Mouse (Mus musculus) spleen, adult 2 months (tissue): Measurements from ENCODE around the gene Vmn1r237. TPM values are rescaled to one million over a fixed set of nuclear protein-coding genes. Genes with fewer than 3 reads are reported as not detected.

Experiments used
- DNase-seq, 2 experiments: peaks; one replicate each; pipeline versions ENCODE4 v3.0.0 to v3.0.0-alpha.2; 2012 to 2021; ENCODE audit warnings: low spot score in 2 of 2, low read depth in 1 of 2
- H3K27ac ChIP-seq: fragments of 200-500 bp; 2 replicates; pipeline ENCODE4 v1.5.1; 2012; ENCODE audit warnings: low read length, inconsistent platforms; ENCODE audit not compliant: insufficient read depth
- H3K27me3 ChIP-seq: fragments of 200-500 bp; 2 replicates; pipeline ENCODE4 v1.6.1; 2012; ENCODE audit warnings: mild to moderate bottlenecking, moderate library complexity, low read length, inconsistent platforms; ENCODE audit not compliant: control insufficient read depth, insufficient read depth
- H3K36me3 ChIP-seq: fragments of 200-500 bp; 2 replicates; pipeline ENCODE4 v1.6.1; 2012; ENCODE audit warnings: mild to moderate bottlenecking, low read length, inconsistent platforms; ENCODE audit not compliant: control insufficient read depth, insufficient read depth
- H3K4me1 ChIP-seq: fragments of 200-500 bp; 2 replicates; pipeline ENCODE4 v1.6.1; 2011; ENCODE audit warnings: inconsistent platforms; ENCODE audit not compliant: control insufficient read depth, insufficient read depth, insufficient read length
- H3K4me3 ChIP-seq: fragments of 200-500 bp; 2 replicates; pipeline ENCODE4 v1.5.1; 2011; ENCODE audit warnings: mild to moderate bottlenecking, inconsistent platforms; ENCODE audit not compliant: insufficient read depth, insufficient read length; ENCODE audit errors: extremely low read depth
- CTCF ChIP-seq: fragments of 200-500 bp; IDR thresholded peaks from 2 replicates; pipeline ENCODE4 v1.5.1; 2011; ENCODE audit warnings: mild to moderate bottlenecking, inconsistent platforms; ENCODE audit not compliant: insufficient read depth, insufficient read length, insufficient replicate concordance; ENCODE audit errors: extremely low read depth
- POLR2A ChIP-seq: fragments of 200-500 bp; IDR thresholded peaks from 2 replicates; pipeline ENCODE4 v1.6.1; 2011; ENCODE audit warnings: low read depth, low read length, inconsistent platforms
- WGBS: fragments of 180-500 bp; shearing (Covaris S2); methylation state at CpG from one replicate; pipeline ENCODE4 v1.1.7; 2018; 5-methylcytosine and 5-hydroxymethylcytosine counted together
- polyA plus RNA-seq: library from polyadenylated mRNA; depleted of rRNA; stranded (reverse); fragments of >200 nt; gene quantifications from 2 replicates; pipeline ENCODE4 v1.2.3, GENCODE M21; 2012; rRNA removed

The Vmn1r237 gene
- not detected in 2 replicates for polyA plus RNA-seq

- Histone ChIP-seq H3K27ac (no peak within 1 kb of the TSS), H3K27me3 (no peaks in the 10 kb centered on the region), H3K4me1 (no peaks in the 10 kb centered on the region), H3K4me3 (no peak within 1 kb of the TSS), H3K36me3 (no peaks in the 10 kb centered on the region)
- TF ChIP-seq CTCF (no peak), POLR2A (no peak)
- DNase-seq = no peak
Observed at GRCm38 (mm10) chr17:21311565-21311964, at the start of gene Vmn1r237. Gene Vmn1r237 (plus strand): TSS chr17:21311865.

- H3K27ac ChIP-seq = no peak overlapping the region
- H3K27me3 ChIP-seq = no peaks in the 10 kb centered on the region
- no peaks in the 10 kb centered on the region for H3K36me3 ChIP-seq
- DNase-seq = peak; percentile 22 to 47
- WGBS = 11% methylated on average over 4 of the region's 4 CpGs
- TF ChIP-seq POLR2A (no peak), CTCF (no peak)
- no peak overlapping the region for H3K4me3 ChIP-seq
- no peaks in the 10 kb centered on the region for H3K4me1 ChIP-seq
Observed at GRCm38 (mm10) chr17:21272103-21272502, 39.6 kb upstream of the Vmn1r237 start.

- no peaks in the 10 kb centered on the region for H3K36me3 ChIP-seq
- DNase-seq = no peak
- H3K4me1 ChIP-seq = no peaks in the 10 kb centered on the region
- H3K27ac ChIP-seq = no peak within 1 kb of the TSS
- no peaks in the 10 kb centered on the region; the same call in 1 of the 2 replicates for H3K27me3 ChIP-seq
- no peak within 1 kb of the TSS for H3K4me3 ChIP-seq
- WGBS = 78% methylated on average over 3 of the region's 3 CpGs
- TF ChIP-seq CTCF (no peak), POLR2A (no peak)
Observed at GRCm38 (mm10) chr17:21282642-21283041, 29.0 kb upstream of the Vmn1r237 start, which contains the start of gene Vmn1r236. Gene Vmn1r236 (plus strand): TSS chr17:21282942.

GRCm38 (mm10) chr17:21284395-21284794 lies 27.3 kb upstream of the Vmn1r237 start:
- H3K4me1 ChIP-seq = no peaks in the 10 kb centered on the region
- no peaks in the 10 kb centered on the region for H3K36me3 ChIP-seq
- TF ChIP-seq POLR2A (no peak), CTCF (no peak)
- H3K27me3 ChIP-seq = no peaks in the 10 kb centered on the region; the same call in 1 of the 2 replicates
- no peak overlapping the region for H3K27ac ChIP-seq
- DNase-seq = no peak
- no peak overlapping the region for H3K4me3 ChIP-seq

GRCm38 (mm10) chr17:21289695-21290094 lies 22.0 kb upstream of the Vmn1r237 start:
- no peak for DNase-seq
- no peaks in the 10 kb centered on the region for H3K4me1 ChIP-seq
- no peak for TF ChIP-seq POLR2A
- no peak for TF ChIP-seq CTCF
- no peaks in the 10 kb centered on the region for H3K36me3 ChIP-seq
- no peak overlapping the region for H3K4me3 ChIP-seq
- no peak overlapping the region for H3K27ac ChIP-seq
- no peaks in the 10 kb centered on the region; the same call in 1 of the 2 replicates for H3K27me3 ChIP-seq

Other genes with a start within 250 kb of the Vmn1r237 start
- not detected in 2 replicates for gene Vmn1r234, start 85.8 kb upstream of the Vmn1r237 start, polyA plus RNA-seq
- gene Vmn1r235, start 55.5 kb upstream of the Vmn1r237 start, polyA plus RNA-seq = not detected in 2 replicates
- not detected in 2 replicates for gene Vmn1r236, start 28.9 kb upstream of the Vmn1r237 start, polyA plus RNA-seq
- 0.26 and 0.30 TPM in 2 replicates for gene Zfp677, start 71.9 kb downstream of the Vmn1r237 start, polyA plus RNA-seq
- 0.34 and 0.38 TPM in 2 replicates for gene Zfp54, start 111.4 kb downstream of the Vmn1r237 start, polyA plus RNA-seq
- 0.56 and 0.63 TPM in 2 replicates for gene Zfp51, start 138.5 kb downstream of the Vmn1r237 start, polyA plus RNA-seq
- 2.2 TPM in 2 replicates for gene Zfp53, start 177.1 kb downstream of the Vmn1r237 start, polyA plus RNA-seq
- 0.54 and 0.56 TPM in 2 replicates for gene Zfp52, start 223.7 kb downstream of the Vmn1r237 start, polyA plus RNA-seq